Mouse (Mus musculus): ENCODE measurements around the gene Tmed9. TPM values are rescaled to one million over a fixed set of nuclear protein-coding genes. Genes with fewer than 3 reads are reported as not detected.
"Not testable (repeated sequence)": the region's sequence is repeated elsewhere in the genome, so short reads cannot be mapped to it uniquely, and the experiment has no call there.

Gene Tmed9
- polyA plus RNA-seq, 1 experiment from 2014 or later: 141 TPM

DNA sequence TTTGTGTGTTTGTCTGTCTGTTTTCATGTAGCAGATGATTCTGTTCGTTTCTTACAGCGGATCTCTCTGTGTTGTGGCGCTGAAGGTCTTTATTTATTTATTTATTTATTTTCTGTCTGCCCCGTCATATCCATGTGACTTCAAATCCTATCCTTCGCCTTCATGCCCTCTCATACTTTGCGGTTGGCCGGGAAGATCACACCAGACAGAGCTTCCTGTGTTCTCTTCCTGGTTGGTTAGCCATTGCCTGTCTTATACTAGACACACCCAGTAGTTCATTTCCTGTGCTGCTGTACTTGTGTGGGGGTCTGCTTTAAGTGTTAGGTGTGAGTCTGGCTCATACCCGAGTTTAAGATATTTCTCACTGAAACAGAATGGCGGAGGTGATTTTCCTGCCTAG lies 27.1 kb downstream of the Tmed9 start:
- DNase-seq (ENCODE audit: extremely low spot score, low spot score): no peak
- H3K36me3 ChIP-seq (replicated peaks): peaks cover 50% of the 10 kb centered on the region
- 32% methylated on average over 9 of the region's 9 CpGs for WGBS
- peak overlapping the region; percentile 81; the same call in 1 of the 2 replicates for H3K27ac ChIP-seq
- no peaks in the 10 kb centered on the region for H3K9me3 ChIP-seq
- H3K27me3 ChIP-seq (ENCODE audit: poor library complexity, severe bottlenecking): no peaks in the 10 kb centered on the region
- H3K4me3 ChIP-seq: peak overlapping the region; percentile 64
- H3K4me1 ChIP-seq: peaks cover 20% of the 10 kb centered on the region

DNA sequence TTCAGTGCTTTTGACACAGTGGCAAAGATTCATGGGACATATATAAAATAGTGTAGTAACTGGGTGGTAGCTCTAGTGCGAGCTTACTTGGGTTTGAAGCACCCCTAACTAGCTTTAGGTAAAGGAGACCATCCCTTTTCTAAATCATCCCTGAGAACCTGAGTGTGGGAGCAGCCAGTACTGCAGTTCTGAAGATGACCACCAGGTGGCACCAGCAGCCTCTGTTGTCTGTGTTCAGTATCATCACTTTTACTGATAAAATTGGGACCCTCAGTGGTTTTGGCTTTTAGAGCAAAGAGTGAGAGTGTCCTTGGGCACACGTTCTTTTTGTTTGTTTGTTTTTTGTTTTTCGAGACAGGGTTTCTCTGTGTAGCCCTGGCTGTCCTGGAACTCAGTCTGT lies 28.1 kb downstream of the Tmed9 start:
- H3K36me3 ChIP-seq (replicated peaks): peaks cover 49% of the 10 kb centered on the region
- DNase-seq (ENCODE audit: extremely low spot score, low spot score): peak; percentile 84
- H3K9me3 ChIP-seq: no peaks in the 10 kb centered on the region
- peaks cover 20% of the 10 kb centered on the region for H3K4me1 ChIP-seq
- H3K27me3 ChIP-seq (ENCODE audit: poor library complexity, severe bottlenecking): no peaks in the 10 kb centered on the region
- 11% methylated on average over 3 of the region's 3 CpGs for WGBS
- no peak overlapping the region for H3K27ac ChIP-seq
- H3K4me3 ChIP-seq: no peak overlapping the region

DNA sequence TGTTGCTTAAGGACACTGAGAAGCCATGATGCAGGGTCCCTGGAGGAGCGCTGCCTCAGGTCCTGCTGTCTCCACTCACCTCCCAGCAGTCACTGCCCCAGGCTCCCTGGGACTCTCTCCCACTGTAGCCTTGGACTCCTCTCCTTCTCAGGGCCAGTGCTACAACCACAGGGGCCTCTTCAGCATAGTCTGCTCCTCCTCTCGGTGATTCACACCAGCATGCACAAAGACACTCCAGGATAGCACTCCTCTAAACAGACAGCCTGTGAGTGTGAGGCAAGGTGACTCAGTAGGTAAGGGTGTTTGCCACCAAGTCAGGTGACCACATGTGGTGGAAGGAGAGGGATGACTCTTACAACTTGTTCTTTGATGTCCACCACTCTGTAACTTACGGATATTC lies 31.1 kb downstream of the Tmed9 start:
- Histone ChIP-seq H3K36me3 (replicated peaks) (peaks cover 58% of the 10 kb centered on the region), H3K27me3 (ENCODE audit: poor library complexity, severe bottlenecking) (no peaks in the 10 kb centered on the region), H3K27ac (no peak overlapping the region), H3K4me3 (no peak overlapping the region), H3K9me3 (no peaks in the 10 kb centered on the region), H3K4me1 (peaks cover 13% of the 10 kb centered on the region)
- WGBS: 91% methylated on average over 3 of the region's 3 CpGs
- no peak for DNase-seq (ENCODE audit: extremely low spot score, low spot score)

DNA sequence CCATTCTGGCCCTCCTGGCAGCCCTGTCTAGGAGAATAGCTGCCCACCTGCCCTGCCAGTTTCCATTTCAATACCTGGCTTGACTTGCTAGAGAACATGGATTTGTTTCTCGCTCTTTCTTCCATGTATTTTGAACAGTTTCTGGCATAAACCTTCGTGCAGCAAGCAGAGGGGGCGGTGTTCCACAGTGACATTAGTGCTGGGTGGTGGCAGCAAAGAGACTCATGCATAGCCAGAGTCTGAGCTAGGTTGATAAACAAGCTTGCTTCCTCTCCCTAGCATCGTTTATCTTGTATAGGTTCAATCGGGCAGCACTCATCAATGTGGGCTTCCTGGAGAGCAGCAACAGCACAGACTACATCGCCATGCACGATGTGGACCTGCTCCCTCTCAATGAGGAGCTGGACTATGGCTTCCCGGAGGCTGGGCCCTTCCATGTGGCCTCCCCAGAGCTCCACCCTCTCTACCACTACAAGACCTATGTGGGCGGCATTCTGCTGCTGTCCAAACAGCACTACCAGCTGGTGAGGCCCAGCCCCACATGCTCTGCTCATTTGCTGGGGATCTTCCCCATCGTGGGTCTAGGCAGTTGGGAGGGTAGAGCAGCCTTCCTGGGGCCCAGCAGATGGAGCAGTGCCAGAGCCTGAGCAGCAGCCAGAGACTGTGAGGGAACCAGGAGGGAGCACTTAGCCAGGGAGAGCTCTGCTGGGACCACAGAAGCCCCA lies 33.5 kb downstream of the Tmed9 start:
- Histone ChIP-seq H3K4me3 (no peak overlapping the region), H3K36me3 (replicated peaks) (peaks cover 74% of the 10 kb centered on the region), H3K4me1 (no peaks in the 10 kb centered on the region), H3K9me3 (no peaks in the 10 kb centered on the region), H3K27me3 (ENCODE audit: poor library complexity, severe bottlenecking) (no peaks in the 10 kb centered on the region), H3K27ac (no peak overlapping the region)
- no peak for DNase-seq (ENCODE audit: extremely low spot score, low spot score)
- WGBS: 85% methylated on average over 10 of the region's 10 CpGs

DNA sequence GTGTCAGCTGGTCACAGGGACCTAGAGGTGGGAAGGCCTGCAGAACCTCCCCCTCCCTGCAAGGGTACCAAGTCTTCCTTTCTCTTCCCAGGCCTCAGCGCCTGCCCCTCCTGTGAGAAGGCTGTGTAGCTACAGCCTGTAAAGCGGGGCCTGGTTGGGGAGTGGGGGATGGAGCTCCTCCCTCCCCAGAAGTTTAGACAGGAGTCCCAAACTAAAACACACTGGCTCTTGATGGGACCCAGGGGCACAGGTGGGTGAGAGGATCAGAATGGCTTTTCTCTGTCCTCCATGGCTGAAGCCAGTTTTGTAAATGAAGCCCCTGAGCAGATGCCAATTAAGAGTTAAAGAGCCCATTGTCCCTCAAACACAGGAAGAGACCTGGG lies 34.1 kb downstream of the Tmed9 start:
- Histone ChIP-seq H3K27me3 (ENCODE audit: poor library complexity, severe bottlenecking) (no peaks in the 10 kb centered on the region), H3K27ac (no peak overlapping the region), H3K4me1 (no peaks in the 10 kb centered on the region), H3K9me3 (no peaks in the 10 kb centered on the region), H3K36me3 (replicated peaks) (peaks cover 74% of the 10 kb centered on the region), H3K4me3 (no peak overlapping the region)
- 89% methylated on average over 2 of the region's 2 CpGs for WGBS
- DNase-seq (ENCODE audit: extremely low spot score, low spot score): no peak

DNA sequence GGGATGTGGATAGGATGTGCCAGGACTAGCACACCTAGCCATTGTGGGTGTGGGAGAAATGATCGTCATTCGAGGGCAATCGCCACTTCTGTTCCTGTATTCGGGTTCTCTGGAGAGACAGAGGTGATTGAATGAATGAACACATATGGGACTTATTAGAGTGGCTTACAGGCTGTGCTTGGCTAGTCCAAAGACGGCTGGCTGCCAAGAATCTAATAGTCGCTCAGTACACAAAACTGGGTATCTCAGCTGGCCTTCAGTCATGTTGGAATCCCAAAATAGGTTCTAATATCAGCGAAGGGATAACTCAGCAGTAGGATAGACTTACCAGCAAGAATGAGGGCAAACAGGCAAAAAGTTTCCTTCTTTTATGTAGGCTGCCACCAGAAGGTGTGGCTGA lies 38.5 kb downstream of the Tmed9 start:
- H3K27me3 ChIP-seq (ENCODE audit: poor library complexity, severe bottlenecking): no peaks in the 10 kb centered on the region
- H3K36me3 ChIP-seq (replicated peaks): peaks cover 45% of the 10 kb centered on the region
- H3K4me3 ChIP-seq: no peak overlapping the region
- 79% methylated on average over 7 of the region's 7 CpGs for whole genome bisulfite sequencing
- no peak overlapping the region for H3K27ac ChIP-seq
- DNase-seq (ENCODE audit: extremely low spot score, low spot score): no peak
- H3K9me3 ChIP-seq: no peaks in the 10 kb centered on the region
- no peaks in the 10 kb centered on the region for H3K4me1 ChIP-seq

DNA sequence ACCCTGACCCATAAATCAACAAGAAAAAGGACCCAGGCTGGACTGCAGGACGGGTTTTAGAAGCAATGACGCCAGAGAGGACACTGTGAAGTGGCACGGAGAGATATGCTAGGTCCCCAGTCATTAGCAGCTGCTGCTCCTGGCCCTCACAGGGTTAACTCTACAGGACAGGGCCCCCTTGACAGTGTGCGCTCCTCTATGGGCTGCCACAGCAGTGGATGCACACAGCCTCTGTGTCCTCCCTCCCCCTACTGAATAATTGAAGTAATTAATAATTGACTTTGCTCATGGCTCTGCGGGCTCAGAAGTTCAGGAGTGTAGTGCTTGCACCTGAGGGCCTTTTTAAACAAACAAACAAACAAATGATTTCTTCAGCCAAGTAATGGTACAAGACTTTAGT lies 39.9 kb downstream of the Tmed9 start:
- WGBS: 67% methylated on average over 5 of the region's 5 CpGs
- Histone ChIP-seq H3K27me3 (ENCODE audit: poor library complexity, severe bottlenecking) (no peaks in the 10 kb centered on the region), H3K4me3 (no peak overlapping the region)

DNA sequence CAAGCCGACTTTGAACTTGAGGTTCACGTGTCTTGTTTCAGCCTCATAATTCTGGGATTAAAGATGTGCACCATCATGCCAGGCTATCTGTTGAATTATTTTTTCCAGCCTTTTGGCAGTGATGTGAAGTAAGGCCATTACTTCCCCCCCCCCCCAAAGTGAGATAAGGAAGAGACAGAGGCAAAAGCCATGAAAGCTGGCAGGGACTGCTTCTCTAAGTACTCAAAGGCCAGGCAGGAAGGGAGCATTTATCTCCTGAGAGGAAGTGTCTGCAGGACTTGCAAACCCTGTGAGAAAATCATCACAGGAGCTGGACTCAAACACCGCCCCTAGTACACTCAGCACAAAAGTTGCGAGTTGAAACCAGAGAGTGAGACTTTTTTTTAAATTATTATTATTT lies 45.8 kb downstream of the Tmed9 start:
- WGBS: 93% methylated on average over 4 of the region's 4 CpGs
- H3K4me1 ChIP-seq: peaks cover 17% of the 10 kb centered on the region
- no peaks in the 10 kb centered on the region for H3K36me3 ChIP-seq (replicated peaks)
- no peak for DNase-seq (ENCODE audit: extremely low spot score, low spot score)
- H3K4me3 ChIP-seq: no peak overlapping the region
- H3K27ac ChIP-seq: no peak overlapping the region
- no peaks in the 10 kb centered on the region for H3K27me3 ChIP-seq (ENCODE audit: poor library complexity, severe bottlenecking)
- H3K9me3 ChIP-seq: no peaks in the 10 kb centered on the region; the same call in 1 of the 2 replicates

More for the DNA sequence above, 39.9 kb downstream of the Tmed9 start:
- no peak overlapping the region for H3K27ac ChIP-seq
- no peaks in the 10 kb centered on the region; the same call in 1 of the 2 replicates for H3K9me3 ChIP-seq
- H3K36me3 ChIP-seq (replicated peaks): peaks cover 31% of the 10 kb centered on the region
- no peak for DNase-seq (ENCODE audit: extremely low spot score, low spot score)
- no peaks in the 10 kb centered on the region for H3K4me1 ChIP-seq

DNA sequence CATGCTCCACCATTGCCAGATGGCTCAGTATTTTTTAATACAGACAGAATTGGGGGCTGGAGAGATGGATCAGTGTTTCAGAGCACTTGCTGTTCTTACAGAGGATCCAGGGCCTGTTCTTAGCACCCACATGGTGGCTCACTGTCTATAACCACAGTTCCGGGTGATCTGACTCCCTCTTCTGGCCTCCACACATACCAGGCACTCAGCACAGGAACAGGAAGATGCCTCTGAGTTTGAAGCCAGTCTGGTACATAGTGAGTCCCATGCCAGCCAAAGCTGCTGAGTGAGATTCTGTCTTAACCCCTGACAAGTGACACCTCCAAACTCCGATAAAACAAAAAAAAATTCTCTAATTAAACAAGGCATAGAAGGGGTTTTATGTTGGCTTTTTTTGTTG lies 46.7 kb downstream of the Tmed9 start:
- H3K27ac ChIP-seq: no peak overlapping the region
- no peak for DNase-seq (ENCODE audit: extremely low spot score, low spot score)
- WGBS: 84% methylated on average over 2 of the region's 2 CpGs
- H3K9me3 ChIP-seq: no peaks in the 10 kb centered on the region; the same call in 1 of the 2 replicates
- no peak overlapping the region for H3K4me3 ChIP-seq
- H3K4me1 ChIP-seq: peaks cover 24% of the 10 kb centered on the region
- peaks cover 8% of the 10 kb centered on the region for H3K36me3 ChIP-seq (replicated peaks)
- no peaks in the 10 kb centered on the region for H3K27me3 ChIP-seq (ENCODE audit: poor library complexity, severe bottlenecking)

DNA sequence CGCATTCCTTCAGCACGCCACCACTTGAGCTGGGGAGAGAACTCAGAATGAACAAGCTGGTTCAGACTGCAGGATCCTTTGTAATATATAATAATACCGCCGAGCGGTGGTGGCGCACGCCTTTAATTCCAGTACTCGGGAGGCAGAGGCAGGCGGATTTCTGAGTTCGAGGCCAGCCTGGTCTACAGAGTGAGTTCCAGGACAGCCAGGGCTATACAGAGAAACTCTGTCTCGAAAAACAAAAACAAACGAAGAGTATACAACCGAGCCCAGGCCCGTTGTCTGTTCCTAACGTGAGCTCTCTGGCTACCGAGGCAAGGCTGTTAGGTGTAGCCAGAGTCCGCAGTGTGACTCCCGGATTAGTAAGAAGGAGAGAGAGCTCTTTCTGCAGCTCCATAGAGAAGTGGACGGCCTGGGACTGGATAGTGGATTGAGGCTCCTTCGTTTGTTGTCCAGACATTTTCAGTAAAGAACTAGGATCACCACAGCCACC lies 48.7 kb downstream of the Tmed9 start:
- H3K4me1 ChIP-seq: peaks cover 24% of the 10 kb centered on the region
- peaks cover 26% of the 10 kb centered on the region for H3K36me3 ChIP-seq (replicated peaks)
- DNase-seq (ENCODE audit: extremely low spot score, low spot score); H3K9me3 ChIP-seq; H3K27me3 ChIP-seq (ENCODE audit: poor library complexity, severe bottlenecking): not testable (repeated sequence)
- peak overlapping the region; percentile 66 for H3K4me3 ChIP-seq
- 28% methylated on average over 20 of the region's 20 CpGs for WGBS
- H3K27ac ChIP-seq: peak overlapping the region; percentile 94

DNA sequence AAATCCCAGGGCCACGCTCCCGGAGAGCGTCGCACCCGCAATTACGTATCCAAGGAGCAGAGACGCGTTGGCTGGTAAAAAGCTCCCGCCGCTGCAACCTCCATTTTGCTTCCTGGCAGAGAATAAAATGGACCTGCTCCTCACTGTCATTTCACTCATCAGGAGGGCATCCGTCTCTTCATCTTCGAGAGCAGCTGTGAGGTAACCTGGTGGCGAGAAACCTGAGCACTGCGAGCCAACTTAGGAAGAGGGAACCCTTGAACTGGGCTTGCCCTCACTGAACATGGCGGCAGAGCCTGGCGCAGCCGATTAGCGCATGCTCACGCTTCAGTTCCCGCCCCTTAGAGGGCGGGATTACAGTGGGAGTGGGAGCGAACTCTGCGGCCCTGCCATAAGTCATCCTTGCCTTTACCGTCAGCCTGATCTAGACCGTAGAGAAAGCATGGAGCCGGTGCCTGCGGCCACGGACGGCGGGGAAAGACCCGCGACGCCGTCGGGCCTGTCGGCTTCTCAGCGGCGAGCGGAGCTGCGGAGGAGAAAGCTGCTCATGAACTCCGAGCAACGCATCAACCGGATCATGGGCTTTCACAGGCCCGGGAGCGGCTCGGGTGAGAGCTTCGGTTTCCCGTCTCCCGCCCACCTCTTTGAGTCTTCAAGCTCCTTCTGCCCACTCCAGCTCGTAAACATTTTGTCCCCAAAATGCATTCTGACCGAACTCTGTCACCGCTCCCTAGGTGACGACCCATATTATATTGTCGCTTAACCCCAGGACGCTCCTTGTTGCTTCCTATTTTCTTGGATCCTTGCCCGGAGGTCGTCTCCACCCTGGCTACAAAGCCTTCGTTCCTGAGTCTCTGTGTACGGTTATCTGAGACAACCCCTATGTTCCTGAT lies 49.4 kb downstream of the Tmed9 start, which contains the start of gene Caml:
Gene Caml (plus strand): TSS at position 357 of the 893 bp plus-strand sequence.
- no peaks in the 10 kb centered on the region for H3K27me3 ChIP-seq (ENCODE audit: poor library complexity, severe bottlenecking)
- peak within 1 kb of the TSS; percentile 66 for H3K4me3 ChIP-seq
- H3K36me3 ChIP-seq (replicated peaks): peaks cover 31% of the 10 kb centered on the region
- DNase-seq (ENCODE audit: extremely low spot score, low spot score): peak; percentile 90
- WGBS: under 1% methylated on average over 59 of the region's 59 CpGs
- H3K9me3 ChIP-seq: no peaks in the 10 kb centered on the region
- peaks cover 24% of the 10 kb centered on the region for H3K4me1 ChIP-seq
- H3K27ac ChIP-seq: peak within 1 kb of the TSS; percentile 94

DNA sequence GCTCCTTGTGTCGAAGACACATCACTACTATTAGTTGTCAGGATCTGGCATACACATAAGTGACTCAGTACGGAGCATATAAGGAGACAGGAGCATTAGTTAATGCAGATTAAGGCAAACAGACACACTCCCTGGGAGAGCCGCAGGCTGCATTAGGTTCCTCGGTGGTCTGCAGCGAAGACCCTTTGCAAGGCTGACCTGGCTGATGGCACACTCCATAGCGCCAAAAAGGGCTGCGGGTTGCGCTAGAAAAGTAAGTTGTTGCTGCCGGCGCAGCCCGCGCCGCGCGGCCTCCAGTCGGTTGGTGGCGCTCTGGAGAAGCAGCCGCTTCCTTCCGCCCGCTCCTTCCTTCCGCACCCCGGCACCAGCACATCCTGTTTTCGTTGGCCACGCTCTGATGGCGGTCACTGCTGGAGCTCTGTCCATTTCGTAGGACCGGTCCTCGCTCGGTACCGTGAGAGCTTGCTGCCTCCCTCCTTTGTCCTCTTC lies 61.2 kb downstream of the Tmed9 start, which contains the start of gene Ddx46:
Gene Ddx46 (plus strand): TSS at position 389 of the 489 bp plus-strand sequence.
- Histone ChIP-seq H3K4me3 (peak within 1 kb of the TSS; percentile 100), H3K27me3 (ENCODE audit: poor library complexity, severe bottlenecking) (no peaks in the 10 kb centered on the region), H3K4me1 (peaks cover 18% of the 10 kb centered on the region), H3K27ac (peak within 1 kb of the TSS; percentile 92), H3K9me3 (no peaks in the 10 kb centered on the region), H3K36me3 (replicated peaks) (peaks cover 69% of the 10 kb centered on the region)
- DNase-seq (ENCODE audit: extremely low spot score, low spot score): peak; percentile 90
- 7% methylated on average over 30 of the region's 30 CpGs for WGBS
